Mouse (Mus musculus): ENCODE results near the gene Areg.

DNA sequence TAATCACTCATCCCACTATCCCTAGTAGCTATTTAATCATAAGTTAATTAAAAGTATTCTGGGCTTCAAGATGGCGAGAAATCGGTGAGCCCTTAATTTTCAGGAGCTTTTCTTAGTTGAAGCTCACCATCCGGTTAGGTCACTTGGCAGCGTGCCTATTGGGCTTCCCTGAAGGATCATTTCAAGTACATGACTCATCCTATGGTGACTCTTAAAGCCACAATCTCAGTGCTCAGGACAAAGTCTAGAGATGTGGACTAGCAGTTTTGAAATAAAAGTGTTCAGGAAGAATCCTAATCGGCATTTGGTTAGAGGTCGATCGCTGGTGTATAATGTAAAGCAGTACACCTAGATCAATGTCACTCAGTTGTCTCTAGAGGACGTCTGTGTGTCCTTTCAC, 17.3 kb downstream of the Areg start:
- TF ChIP-seq POLR2A (IDR thresholded peaks at IDR 0.05; ENCODE audit: borderline replicate concordance, control insufficient read depth, low read depth, low read length) = no peak
- no peak for TF ChIP-seq CTCF (IDR thresholded peaks at IDR 0.05; ENCODE audit: control insufficient read depth, insufficient read depth, low read length)
